Mouse (Mus musculus) liver, postnatal 0 days (tissue): ENCODE measurements around the gene Spaca3.

ENCODE experiments used
- CTCF ChIP-seq: sonication (generic); IDR thresholded peaks from 2 replicates; pipeline ENCODE4 v1.5.1; 2016; ENCODE audit warnings: antibody characterized with exemption, low read depth
- EP300 ChIP-seq: IDR thresholded peaks from 2 replicates; pipeline ENCODE4 v1.6.1; 2016; ENCODE audit warnings: antibody characterized with exemption, low read depth, mild to moderate bottlenecking

DNA sequence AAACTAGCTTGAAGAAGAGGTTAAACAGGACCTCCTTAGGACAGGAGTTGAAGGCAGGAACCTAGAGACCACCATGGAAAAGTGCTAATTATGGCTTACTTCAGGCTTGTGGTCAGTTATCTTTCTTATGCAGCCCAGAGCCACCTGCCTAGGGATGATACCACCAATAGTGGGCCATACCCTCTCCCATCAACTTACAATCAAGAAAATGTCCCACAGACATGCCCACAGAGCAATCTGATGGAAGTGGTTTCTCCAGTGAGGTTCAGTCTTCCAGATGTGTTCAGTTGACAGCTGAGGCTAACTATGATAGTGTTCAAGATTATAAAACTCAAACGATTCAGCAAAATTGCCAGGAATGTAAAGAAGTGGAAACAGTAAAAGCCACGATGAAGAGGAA is 14.7 kb upstream of the Spaca3 start:
- TF ChIP-seq CTCF (no peak), EP300 (no peak)
